11 mouse cellular contexts compared by ENCODE assay signal in the genomic region with DNA sequence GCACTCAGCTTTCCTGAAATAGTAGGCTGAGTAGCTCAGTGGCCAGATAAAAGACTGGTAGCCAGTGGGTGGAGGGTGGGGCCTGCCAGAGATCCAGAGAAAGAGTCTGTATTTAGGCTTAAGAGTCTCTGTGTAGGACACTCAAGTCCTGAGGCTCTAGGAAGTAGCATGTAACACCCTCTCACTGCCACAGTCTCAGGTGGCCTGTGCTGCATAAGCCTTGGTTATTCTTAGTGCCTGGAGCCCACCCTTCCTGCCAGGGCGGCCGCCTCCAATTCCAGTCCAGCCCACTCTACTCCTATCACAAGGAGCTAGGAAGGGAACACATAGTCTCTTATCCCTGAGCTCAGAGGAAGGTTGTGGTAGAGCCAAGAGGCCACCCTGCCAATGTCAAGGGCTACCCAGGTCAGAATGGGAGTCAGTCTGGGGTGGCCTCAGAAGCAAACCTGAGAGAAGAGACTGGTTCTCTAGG. TPM values are rescaled to one million over a fixed set of nuclear protein-coding genes. Genes with fewer than 3 reads are reported as not detected.
DNase-seq lines count a peak whose midpoint lies in the region; ATAC-seq lines count a peak whose summit lies in the region.
"Had no signal": no experiment of that assay in that cellular context is flagged by ENCODE, and none has a peak within 500 bp of the region (broad histone marks: within the 10 kb centered on the region; RNA-seq: fewer than 3 reads in every experiment).

No protein-coding gene starts in this region.

- 0 out of 2 replicates have a peak, but pooled peaks cover 3% of the 10 kb centered on the region for H3K4me1 ChIP-seq in hindbrain, embryonic 15.5 days (replicated peaks)
- H3K4me1 ChIP-seq in hindbrain, embryonic 11.5 days (replicated peaks; ENCODE audit: control insufficient read depth, insufficient read depth, low read length) = no peaks in the 10 kb centered on the region
- H3K4me1 ChIP-seq in neural tube, embryonic 13.5 days (replicated peaks) = no peaks in the 10 kb centered on the region
- H3K4me1 ChIP-seq in stomach, embryonic 16.5 days (ENCODE audit: control insufficient read depth, insufficient read depth, low read length) = peaks cover 27% of the 10 kb centered on the region
- H3K4me1 ChIP-seq: midbrain, embryonic 12.5 days had no signal

- no peak for ATAC-seq in hindbrain, embryonic 15.5 days (ENCODE audit: low FRiP score, low read depth)
- ATAC-seq in hindbrain, embryonic 11.5 days (ENCODE audit: low FRiP score) = no peak
- no peak for ATAC-seq in neural tube, embryonic 13.5 days (ENCODE audit: low read depth)
- ATAC-seq in stomach, embryonic 16.5 days (ENCODE audit: insufficient read depth, low FRiP score) = peak; percentile 29; the same call in 1 of the 2 replicates

- H3K36me3 ChIP-seq in hindbrain, embryonic 15.5 days = peaks cover 69% of the 10 kb centered on the region
- H3K36me3 ChIP-seq in hindbrain, embryonic 11.5 days (ENCODE audit: control insufficient read depth, insufficient read depth, low read length) = peaks cover 16% of the 10 kb centered on the region
- peaks cover 83% of the 10 kb centered on the region for H3K36me3 ChIP-seq in neural tube, embryonic 13.5 days
- H3K36me3 ChIP-seq in stomach, embryonic 16.5 days (ENCODE audit: control insufficient read depth, insufficient read depth, low read length) = peaks cover 4% of the 10 kb centered on the region; the same call in 1 of the 2 replicates

- peak overlapping the region; percentile 43; the same call in 1 of the 2 replicates for H3K27ac ChIP-seq in hindbrain, embryonic 15.5 days (replicated peaks)
- no peak overlapping the region for H3K27ac ChIP-seq in hindbrain, embryonic 11.5 days (ENCODE audit: low read depth, low read length)
- peak overlapping the region; percentile 28; the same call in 1 of the 2 replicates for H3K27ac ChIP-seq in neural tube, embryonic 13.5 days (replicated peaks)
- H3K27ac ChIP-seq in stomach, embryonic 16.5 days (ENCODE audit: low read length) = peak overlapping the region; percentile 95

- H3K27me3 ChIP-seq in hindbrain, embryonic 15.5 days = no peaks in the 10 kb centered on the region
- H3K27me3 ChIP-seq in hindbrain, embryonic 11.5 days (ENCODE audit: control insufficient read depth, insufficient read depth, low read length) = no peaks in the 10 kb centered on the region
- no peaks in the 10 kb centered on the region for H3K27me3 ChIP-seq in neural tube, embryonic 13.5 days
- H3K27me3 ChIP-seq in stomach, embryonic 16.5 days (ENCODE audit: control insufficient read depth, insufficient read depth, low read length) = no peaks in the 10 kb centered on the region
- H3K27me3 ChIP-seq: midbrain, embryonic 12.5 days had no signal

- H3K9me3 ChIP-seq in hindbrain, embryonic 15.5 days = no peaks in the 10 kb centered on the region
- H3K9me3 ChIP-seq in hindbrain, embryonic 11.5 days (ENCODE audit: control insufficient read depth, low read length) = no peaks in the 10 kb centered on the region
- H3K9me3 ChIP-seq in neural tube, embryonic 13.5 days = no peaks in the 10 kb centered on the region
- no peaks in the 10 kb centered on the region for H3K9me3 ChIP-seq in stomach, embryonic 16.5 days (replicated peaks; ENCODE audit: control insufficient read depth, low read length)
- H3K9me3 ChIP-seq: midbrain, embryonic 12.5 days had no signal

- no peak overlapping the region for H3K4me2 ChIP-seq in hindbrain, embryonic 15.5 days
- H3K4me2 ChIP-seq in hindbrain, embryonic 11.5 days (replicated peaks; ENCODE audit: low read depth, low read length) = no peak overlapping the region
- no peak overlapping the region for H3K4me2 ChIP-seq in neural tube, embryonic 13.5 days
- H3K4me2 ChIP-seq in stomach, embryonic 16.5 days (ENCODE audit: low read depth, low read length) = 0 out of 2 replicates have a peak overlapping the region, but pooled peaks have one; percentile 27
- H3K4me2 ChIP-seq: midbrain, embryonic 12.5 days had no signal

- no peak overlapping the region for H3K9ac ChIP-seq in hindbrain, embryonic 15.5 days
- no peak overlapping the region for H3K9ac ChIP-seq in hindbrain, embryonic 11.5 days (ENCODE audit: low read depth, low read length)
- H3K9ac ChIP-seq in neural tube, embryonic 13.5 days = no peak overlapping the region
- peak overlapping the region; percentile 57 for H3K9ac ChIP-seq in stomach, embryonic 16.5 days (ENCODE audit: low read length)
- H3K9ac ChIP-seq: midbrain, embryonic 12.5 days had no signal

- no peak for DNase-seq in hindbrain, embryonic 11.5 days (ENCODE audit: low spot score)
- DNase-seq in neural tube, embryonic 10.5 days (ENCODE audit: extremely low spot score, low spot score) = no peak
- DNase-seq in left cerebral cortex, postnatal 25 days (ENCODE audit: low spot score in 2 of 2) = peak; percentile 36 to 82
- no peak for DNase-seq in embryo, embryonic 10.5 days (ENCODE audit: low spot score)
- no peak for DNase-seq in B cell, adult 2 months

- WGBS in hindbrain, embryonic 15.5 days = 98% methylated on average over 2 of the region's 2 CpGs
- WGBS in hindbrain, embryonic 11.5 days = 87% methylated on average over 2 of the region's 2 CpGs
- WGBS in neural tube, embryonic 13.5 days = 77% methylated on average over 2 of the region's 2 CpGs
- 68% methylated on average over 2 of the region's 2 CpGs for WGBS in stomach, embryonic 16.5 days

- intact Hi-C loops in left cerebral cortex, postnatal 25 days (cut with DNase I) = no loop called here

- no peak overlapping the region for H3K4me3 ChIP-seq in hindbrain, embryonic 15.5 days
- H3K4me3 ChIP-seq in hindbrain, embryonic 11.5 days (ENCODE audit: low read depth, low read length) = no peak overlapping the region
- H3K4me3 ChIP-seq in neural tube, embryonic 13.5 days = no peak overlapping the region
- no peak overlapping the region for H3K4me3 ChIP-seq in stomach, embryonic 16.5 days (replicated peaks; ENCODE audit: low read length)
- H3K4me3 ChIP-seq: midbrain, embryonic 12.5 days had no signal

RNA-seq across cellular contexts. Expression of gene Dnlz, which starts 10.4 kb away (rescaled TPM):
- polyA plus RNA-seq in hindbrain, embryonic 15.5 days (2015; fragmentation: Nextera tagmentation; extraction: Ambion mirVana) = 28.3 and 32.6 TPM in 2 replicates
- 27.3 and 29.6 TPM in 2 replicates for polyA plus RNA-seq in hindbrain, embryonic 11.5 days (2014; fragmentation: Nextera tagmentation; extraction: Ambion mirVana)
- polyA plus RNA-seq in neural tube, embryonic 13.5 days (2015; fragmentation: Nextera tagmentation; extraction: Ambion mirVana) = 30.1 and 34.2 TPM in 2 replicates
- 10 to 100 TPM; 28.0 to 28.4 TPM for total RNA-seq in left cerebral cortex, postnatal 25 days (2021)
- 20.5 and 23.8 TPM in 2 replicates for polyA plus RNA-seq in stomach, embryonic 16.5 days (2015; fragmentation: Nextera tagmentation; extraction: Ambion mirVana)

RNA-seq across cellular contexts. Expression of gene Card9, which starts 19.2 kb away (rescaled TPM):
- 1.5 and 3.2 TPM in 2 replicates for polyA plus RNA-seq in hindbrain, embryonic 15.5 days (2015; fragmentation: Nextera tagmentation; extraction: Ambion mirVana)
- polyA plus RNA-seq in hindbrain, embryonic 11.5 days (2014; fragmentation: Nextera tagmentation; extraction: Ambion mirVana) = 0.21 and 0.36 TPM in 2 replicates
- polyA plus RNA-seq in neural tube, embryonic 13.5 days (2015; fragmentation: Nextera tagmentation; extraction: Ambion mirVana) = 1.3 and 2.0 TPM in 2 replicates
- 1 to 10 TPM; 2.6 to 3.3 TPM for total RNA-seq in left cerebral cortex, postnatal 25 days (2021)
- polyA plus RNA-seq in stomach, embryonic 16.5 days (2015; fragmentation: Nextera tagmentation; extraction: Ambion mirVana) = 1.1 and 1.5 TPM in 2 replicates

RNA-seq across cellular contexts. Expression of gene Gpsm1, which starts 26.2 kb away (rescaled TPM):
- 177 and 199 TPM in 2 replicates for polyA plus RNA-seq in hindbrain, embryonic 15.5 days (2015; fragmentation: Nextera tagmentation; extraction: Ambion mirVana)
- 46.9 and 48.5 TPM in 2 replicates for polyA plus RNA-seq in hindbrain, embryonic 11.5 days (2014; fragmentation: Nextera tagmentation; extraction: Ambion mirVana)
- 109 and 114 TPM in 2 replicates for polyA plus RNA-seq in neural tube, embryonic 13.5 days (2015; fragmentation: Nextera tagmentation; extraction: Ambion mirVana)
- 10 to 100 TPM; 48.7 to 51.4 TPM for total RNA-seq in left cerebral cortex, postnatal 25 days (2021)
- polyA plus RNA-seq in stomach, embryonic 16.5 days (2015; fragmentation: Nextera tagmentation; extraction: Ambion mirVana) = 28.8 and 33.0 TPM in 2 replicates

RNA-seq across cellular contexts. Expression of gene Snapc4, which starts 38.9 kb away (rescaled TPM):
- 30.6 and 40.5 TPM in 2 replicates for polyA plus RNA-seq in hindbrain, embryonic 15.5 days (2015; fragmentation: Nextera tagmentation; extraction: Ambion mirVana)
- polyA plus RNA-seq in hindbrain, embryonic 11.5 days (2014; fragmentation: Nextera tagmentation; extraction: Ambion mirVana) = 22.1 and 23.6 TPM in 2 replicates
- 25.4 and 26.8 TPM in 2 replicates for polyA plus RNA-seq in neural tube, embryonic 13.5 days (2015; fragmentation: Nextera tagmentation; extraction: Ambion mirVana)
- 10 to 100 TPM; 56.9 to 67.7 TPM for total RNA-seq in left cerebral cortex, postnatal 25 days (2021)
- 25.8 and 26.1 TPM in 2 replicates for polyA plus RNA-seq in stomach, embryonic 16.5 days (2015; fragmentation: Nextera tagmentation; extraction: Ambion mirVana)

RNA-seq across cellular contexts. Expression of gene Ccdc187, which starts 47.2 kb away (rescaled TPM):
- polyA plus RNA-seq in hindbrain, embryonic 15.5 days (2015; fragmentation: Nextera tagmentation; extraction: Ambion mirVana) = 0.16 and 0.25 TPM in 2 replicates
- 0.07 and 0.19 TPM in 2 replicates for polyA plus RNA-seq in hindbrain, embryonic 11.5 days (2014; fragmentation: Nextera tagmentation; extraction: Ambion mirVana)
- polyA plus RNA-seq in neural tube, embryonic 13.5 days (2015; fragmentation: Nextera tagmentation; extraction: Ambion mirVana) = 0.06 and 0.08 TPM in 2 replicates
- total RNA-seq in left cerebral cortex, postnatal 25 days (2021) = 1 to 10 TPM in 1 of 2 experiments, under 1 TPM in 1; 0.57 to 4.3 TPM
- polyA plus RNA-seq in stomach, embryonic 16.5 days (2015; fragmentation: Nextera tagmentation; extraction: Ambion mirVana) = 0.58 and 0.82 TPM in 2 replicates
- polyA plus RNA-seq: embryonic facial prominence, embryonic 11.5 days; spleen, adult 2 months had no signal

Comparison
In these comparisons a context has a peak if more than half of its experiments do, and no peak if none do; other contexts are left out.
1. DNase-seq: peak in left cerebral cortex, postnatal 25 days (2 of 2); none in hindbrain, embryonic 11.5 days (single experiment), neural tube, embryonic 10.5 days (single experiment), embryo, embryonic 10.5 days (single experiment) and B cell, adult 2 months (0 of 2).